Mouse (Mus musculus) lung, postnatal 4 days (tissue): ENCODE data around the gene Vmn2r35.
"Not testable (repeated sequence)": the region's sequence is repeated elsewhere in the genome, so short reads cannot be mapped to it uniquely, and the experiment has no call there.

ENCODE experiments used
- DNase-seq, 2 experiments: peaks; one replicate each; pipeline ENCODE4 v3.0.0; 2021

Vmn2r35 gene

GRCm38 (mm10) chr7:7819767-7820166 is at the start of gene Vmn2r35:
TSS of gene Vmn2r35 (minus strand) at chr7:7819867.
- DNase-seq, result not testable (repeated sequence)

DNA sequence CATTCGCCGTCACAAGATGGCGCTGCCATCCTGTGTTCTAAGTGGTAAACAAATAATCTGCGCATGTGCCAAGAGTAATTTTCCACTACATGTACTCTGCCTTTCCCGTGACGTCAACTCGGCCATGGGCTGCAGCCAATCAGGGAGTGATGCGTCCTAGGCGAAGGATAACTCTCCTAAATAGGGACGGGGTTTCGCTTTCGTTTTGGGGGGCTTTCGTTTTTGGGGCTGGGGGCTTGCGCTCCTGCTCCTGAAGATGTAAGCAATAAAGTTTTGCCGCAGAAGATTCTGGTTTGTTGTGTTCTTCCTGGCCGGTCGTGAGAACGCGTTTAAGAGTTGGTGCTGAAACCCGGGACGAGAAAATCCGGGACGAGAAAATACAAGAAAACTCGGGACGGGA is 25.5 kb downstream of the Vmn2r35 start:
- not testable (repeated sequence) for DNase-seq
